Mouse (Mus musculus): ENCODE results near the gene Ap1g2.

DNA sequence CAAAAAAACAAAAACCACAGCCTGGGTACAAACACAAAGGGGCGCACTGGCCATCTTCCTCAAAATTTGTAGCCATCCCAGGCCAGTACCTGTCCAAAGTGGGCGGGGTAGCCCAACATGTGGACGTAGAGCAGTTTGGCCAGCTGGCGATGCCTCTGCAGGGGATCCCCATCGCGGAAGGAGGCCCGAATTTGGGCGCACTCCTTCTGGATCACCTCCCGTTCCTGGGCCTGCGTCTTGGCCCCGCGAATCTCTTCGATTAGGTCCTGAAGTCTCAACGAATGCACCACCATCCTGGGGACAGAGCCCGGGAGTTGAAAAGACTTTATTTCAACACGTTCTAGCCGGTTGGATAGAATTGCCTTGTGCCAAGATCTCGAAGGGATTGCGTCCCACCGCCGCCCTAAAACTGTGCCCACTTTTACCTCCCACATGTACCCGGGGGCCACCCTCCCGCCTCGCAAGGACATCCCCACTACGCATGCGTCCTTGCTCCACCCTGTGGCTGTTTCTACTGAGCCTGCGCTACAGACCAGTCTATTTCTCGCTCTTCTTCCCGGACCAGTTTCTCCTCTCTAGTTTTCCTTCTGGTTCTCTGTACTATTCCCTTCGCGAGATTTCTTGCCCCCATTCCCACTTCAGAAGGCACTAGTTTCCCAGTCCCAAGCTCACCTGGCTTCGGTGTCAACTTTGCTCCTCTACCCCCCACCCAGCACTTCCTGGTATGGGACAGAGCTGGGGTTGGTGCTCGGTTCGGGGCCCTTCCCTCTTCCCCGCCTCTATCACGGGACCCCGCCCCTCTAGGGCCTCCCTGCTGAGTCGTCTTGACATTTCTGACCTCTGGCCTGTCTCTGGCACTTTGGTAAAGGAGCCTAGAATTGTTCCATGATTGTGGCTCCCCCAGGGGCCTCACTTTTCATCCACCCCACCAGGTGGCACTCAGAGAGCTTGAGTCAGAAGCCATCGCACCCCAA lies at the start of gene Ap1g2:
- no peak for TF ChIP-seq CTCF (conservative IDR thresholded peaks at IDR 0.05; ENCODE audit: low read length)
- no peak for TF ChIP-seq POU5F1 (IDR thresholded peaks at IDR 0.05; ENCODE audit: borderline replicate concordance, low read length)
- TF ChIP-seq NANOG (IDR thresholded peaks at IDR 0.05; ENCODE audit: borderline replicate concordance, low read length): no peak

All from E14TG2a.4 (cell line).